Mouse (Mus musculus) embryonic fibroblast, embryonic 13.5 days (primary cell): ENCODE results near the gene Ssh3.

Experiments used
- CTCF ChIP-seq: IDR thresholded peaks from 2 replicates; pipeline ENCODE4 v1.5.1; 2011; ENCODE audit warnings: mild to moderate bottlenecking, control low read depth, low read length, moderate library complexity, borderline replicate concordance; ENCODE audit not compliant: insufficient read depth
- POLR2A ChIP-seq: IDR thresholded peaks from 2 replicates; pipeline ENCODE4 v1.6.1; 2011; ENCODE audit warnings: low read depth, mild to moderate bottlenecking, control low read depth, low read length, moderate library complexity

GRCm38 (mm10) chr19:4247010-4247409, 22.0 kb downstream of the Ssh3 start:
- TF ChIP-seq CTCF (no peak), POLR2A (no peak)
